ENCODE assay signal across 10 mouse cellular contexts in the genomic region with DNA sequence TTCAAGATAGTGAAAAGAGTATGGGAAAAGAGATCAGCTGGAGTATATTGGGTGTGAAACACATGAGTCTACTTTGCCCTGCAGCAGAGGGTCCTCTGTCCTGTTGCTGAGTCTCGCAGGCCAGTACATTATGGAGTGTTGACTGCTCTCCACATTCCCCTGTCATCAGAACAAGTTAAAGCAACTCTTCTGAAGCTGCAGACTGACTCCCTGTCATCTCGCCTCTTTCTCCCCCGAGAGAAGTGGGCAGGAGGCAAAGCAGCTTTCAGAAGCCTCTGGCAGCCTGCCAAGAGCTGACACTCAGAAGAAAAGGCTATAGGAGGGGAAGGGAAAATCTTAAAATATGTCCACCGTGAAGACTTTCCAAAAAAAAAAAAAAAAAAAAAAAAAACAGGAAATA. TPM values are rescaled to one million over a fixed set of nuclear protein-coding genes. Genes with fewer than 3 reads are reported as not detected.
DNase-seq lines count a peak whose midpoint lies in the region; ATAC-seq lines count a peak whose summit lies in the region.
"Had no signal": no experiment of that assay in that cellular context is flagged by ENCODE, and none has a peak within 500 bp of the region (broad histone marks: within the 10 kb centered on the region; RNA-seq: fewer than 3 reads in every experiment).

No protein-coding gene starts in this region.

- H3K27me3 ChIP-seq in embryonic facial prominence, embryonic 11.5 days (ENCODE audit: control insufficient read depth, insufficient read depth, low read length), result no peaks in the 10 kb centered on the region
- no peaks in the 10 kb centered on the region for H3K27me3 ChIP-seq in hindbrain, embryonic 16.5 days (replicated peaks; ENCODE audit: control insufficient read depth, insufficient read depth, low read length)
- H3K27me3 ChIP-seq in neural tube, embryonic 15.5 days (replicated peaks), result no peaks in the 10 kb centered on the region
- H3K27me3 ChIP-seq: liver, embryonic 13.5 days had no signal

- no peak overlapping the region for H3K9ac ChIP-seq in embryonic facial prominence, embryonic 11.5 days (replicated peaks; ENCODE audit: low read length)
- H3K9ac ChIP-seq in hindbrain, embryonic 16.5 days (ENCODE audit: low read depth, low read length), result no peak overlapping the region
- H3K9ac ChIP-seq in neural tube, embryonic 15.5 days (replicated peaks), result no peak overlapping the region
- H3K9ac ChIP-seq: liver, embryonic 13.5 days had no signal

- no peak overlapping the region for H3K4me2 ChIP-seq in embryonic facial prominence, embryonic 11.5 days (ENCODE audit: low read depth, low read length)
- H3K4me2 ChIP-seq in hindbrain, embryonic 16.5 days (ENCODE audit: low read length), result no peak overlapping the region; the same call in 1 of the 2 replicates
- peak overlapping the region; percentile 31; the same call in 1 of the 2 replicates for H3K4me2 ChIP-seq in neural tube, embryonic 15.5 days
- H3K4me2 ChIP-seq: liver, embryonic 13.5 days had no signal

- no peaks in the 10 kb centered on the region for H3K9me3 ChIP-seq in embryonic facial prominence, embryonic 11.5 days (replicated peaks; ENCODE audit: control insufficient read depth, low read length)
- H3K9me3 ChIP-seq in hindbrain, embryonic 16.5 days (ENCODE audit: control insufficient read depth, low read length), result no peaks in the 10 kb centered on the region
- no peaks in the 10 kb centered on the region for H3K9me3 ChIP-seq in neural tube, embryonic 15.5 days (replicated peaks)
- H3K9me3 ChIP-seq: liver, embryonic 13.5 days had no signal

- H3K4me3 ChIP-seq in embryonic facial prominence, embryonic 11.5 days (ENCODE audit: low read depth, low read length), result no peak overlapping the region
- no peak overlapping the region for H3K4me3 ChIP-seq in hindbrain, embryonic 16.5 days (ENCODE audit: low read length)
- H3K4me3 ChIP-seq in neural tube, embryonic 15.5 days (replicated peaks), result no peak overlapping the region
- H3K4me3 ChIP-seq: erythroblast, embryonic 14.5 days; liver, embryonic 13.5 days had no signal

- no peak for ATAC-seq in embryonic facial prominence, embryonic 11.5 days (replicated peaks; ENCODE audit: insufficient number of reproducible peaks, low FRiP score, low TSS enrichment, low read depth)
- ATAC-seq in hindbrain, embryonic 16.5 days, result peak; percentile 52; the same call in 1 of the 2 replicates
- ATAC-seq in neural tube, embryonic 15.5 days (ENCODE audit: low FRiP score), result no peak

- H3K27ac ChIP-seq in embryonic facial prominence, embryonic 11.5 days (replicated peaks; ENCODE audit: low read depth, low read length), result no peak overlapping the region
- H3K27ac ChIP-seq in hindbrain, embryonic 16.5 days (ENCODE audit: low read depth, low read length), result no peak overlapping the region
- H3K27ac ChIP-seq in neural tube, embryonic 15.5 days (replicated peaks), result no peak overlapping the region
- H3K27ac ChIP-seq: liver, embryonic 13.5 days had no signal

- H3K36me3 ChIP-seq in embryonic facial prominence, embryonic 11.5 days (replicated peaks; ENCODE audit: control insufficient read depth, insufficient read depth, low read depth, low read length), result no peaks in the 10 kb centered on the region
- no peaks in the 10 kb centered on the region for H3K36me3 ChIP-seq in hindbrain, embryonic 16.5 days (ENCODE audit: control insufficient read depth, insufficient read depth, low read length)
- no peaks in the 10 kb centered on the region for H3K36me3 ChIP-seq in neural tube, embryonic 15.5 days
- H3K36me3 ChIP-seq: liver, embryonic 13.5 days had no signal

- peak; percentile 15 for DNase-seq in gastrocnemius, postnatal 10 days
- no peak for DNase-seq in gastrocnemius, postnatal 4 days (ENCODE audit: low spot score in 2 of 2)
- peak; percentile 4 to 5 for DNase-seq in B cell, adult 2 months
- peak; percentile 75 for DNase-seq in embryonic facial prominence, embryonic 11.5 days (ENCODE audit: low spot score)
- DNase-seq in spleen, postnatal 14 days (ENCODE audit: low spot score in 2 of 2), result no peak
- DNase-seq in thymus, postnatal 10 days (ENCODE audit: low spot score in 2 of 2), result no peak
- DNase-seq: liver, embryonic 13.5 days had no signal

- H3K4me1 ChIP-seq in embryonic facial prominence, embryonic 11.5 days (ENCODE audit: control insufficient read depth, insufficient read depth, low read length), result no peaks in the 10 kb centered on the region
- peaks cover 8% of the 10 kb centered on the region for H3K4me1 ChIP-seq in hindbrain, embryonic 16.5 days (ENCODE audit: control insufficient read depth, insufficient read depth, low read depth, low read length)
- peaks cover 11% of the 10 kb centered on the region for H3K4me1 ChIP-seq in neural tube, embryonic 15.5 days
- H3K4me1 ChIP-seq: liver, embryonic 13.5 days had no signal

- WGBS in embryonic facial prominence, embryonic 11.5 days, result 4% methylated on average over 4 of the region's 4 CpGs
- 5% methylated on average over 4 of the region's 4 CpGs for WGBS in hindbrain, embryonic 16.5 days
- WGBS in neural tube, embryonic 15.5 days, result 4% methylated on average over 4 of the region's 4 CpGs

RNA-seq across cellular contexts. Expression of a gene that starts 31.7 kb away (rescaled TPM):
- not detected for total RNA-seq in gastrocnemius, postnatal 10 days (2021)
- under 1 TPM; 0.29 to 0.44 TPM for total RNA-seq in gastrocnemius, postnatal 4 days (2021)
- 2.9 and 3.9 TPM in 2 replicates for polyA plus RNA-seq in embryonic facial prominence, embryonic 11.5 days (2014; fragmentation: Nextera tagmentation; extraction: Ambion mirVana)
- polyA plus RNA-seq in hindbrain, embryonic 16.5 days (2015; fragmentation: Nextera tagmentation; extraction: Ambion mirVana), result 7.1 and 9.2 TPM in 2 replicates
- 1.6 and 2.1 TPM in 2 replicates for polyA plus RNA-seq in neural tube, embryonic 15.5 days (2015; fragmentation: Nextera tagmentation; extraction: Ambion mirVana)
- polyA plus RNA-seq: erythroblast, embryonic 14.5 days had no signal

Comparison
In these comparisons a context has a peak if more than half of its experiments do, and no peak if none do; other contexts are left out.
1. DNase-seq: peak in gastrocnemius, postnatal 10 days (single experiment), B cell, adult 2 months (2 of 2) and embryonic facial prominence, embryonic 11.5 days (single experiment); none in gastrocnemius, postnatal 4 days (0 of 2), spleen, postnatal 14 days (0 of 2) and thymus, postnatal 10 days (0 of 2).